Mouse (Mus musculus) kidney, embryonic 16.5 days (tissue): Measurements from ENCODE around the gene Lifr. TPM values are rescaled to one million over a fixed set of nuclear protein-coding genes. Genes with fewer than 3 reads are reported as not detected.

Experiments
- ATAC-seq: fragments of 200-750 bp; cut with Nextera tagmentation; 2 replicates; pipeline ENCODE4 v1.8.0; 2017; ENCODE audit warnings: moderate TSS enrichment; ENCODE audit not compliant: low FRiP score, low TSS enrichment
- H3K27ac ChIP-seq: fragments of 300-500 bp; sonication (generic); 2 replicates; pipeline ENCODE4 v1.5.1; 2014; ENCODE audit warnings: low read length
- H3K27me3 ChIP-seq: fragments of 300-500 bp; sonication (generic); 2 replicates; pipeline ENCODE4 v1.6.1; 2014; ENCODE audit warnings: low read length, control low read depth, mixed read lengths; ENCODE audit not compliant: insufficient read depth
- H3K36me3 ChIP-seq: fragments of 300-500 bp; sonication (generic); 2 replicates; pipeline ENCODE4 v1.6.1; 2014; ENCODE audit warnings: low read length, control low read depth, mixed read lengths; ENCODE audit not compliant: insufficient read depth
- H3K4me1 ChIP-seq: fragments of 300-500 bp; sonication (generic); 2 replicates; pipeline ENCODE4 v1.6.1; 2014; ENCODE audit warnings: low read length, control low read depth, mixed read lengths; ENCODE audit not compliant: insufficient read depth
- H3K4me2 ChIP-seq: fragments of 300-500 bp; sonication (generic); replicated peaks from 2 replicates; pipeline ENCODE4 v1.6.1; 2014; ENCODE audit warnings: low read depth, low read length
- H3K4me3 ChIP-seq: fragments of 300-500 bp; sonication (generic); 2 replicates; pipeline ENCODE4 v1.5.1; 2014; ENCODE audit warnings: mild to moderate bottlenecking, low read length
- H3K9ac ChIP-seq: fragments of 300-500 bp; sonication (generic); replicated peaks from 2 replicates; pipeline ENCODE4 v1.6.1; 2014; ENCODE audit warnings: low read length
- H3K9me3 ChIP-seq: fragments of 300-500 bp; sonication (generic); 2 replicates; pipeline ENCODE4 v1.6.1; 2016; ENCODE audit warnings: low read length, control low read depth
- WGBS: fragments of 180-500 bp; shearing (Covaris S2); extraction: QIAGEN DNeasy Blood & Tissue Kit; methylation state at CpG from one replicate; pipeline ENCODE4 v1.1.7; 2014; 5-methylcytosine and 5-hydroxymethylcytosine counted together
- polyA plus RNA-seq: library from polyadenylated mRNA; unstranded; fragments of >200 nt; fragmentation: Nextera tagmentation; extraction: Ambion mirVana; gene quantifications from 2 replicates; pipeline ENCODE4 v1.2.1, GENCODE M21; 2015

Lifr gene
- polyA plus RNA-seq, 1 experiment from 2014 or later = 23.7 TPM

DNA sequence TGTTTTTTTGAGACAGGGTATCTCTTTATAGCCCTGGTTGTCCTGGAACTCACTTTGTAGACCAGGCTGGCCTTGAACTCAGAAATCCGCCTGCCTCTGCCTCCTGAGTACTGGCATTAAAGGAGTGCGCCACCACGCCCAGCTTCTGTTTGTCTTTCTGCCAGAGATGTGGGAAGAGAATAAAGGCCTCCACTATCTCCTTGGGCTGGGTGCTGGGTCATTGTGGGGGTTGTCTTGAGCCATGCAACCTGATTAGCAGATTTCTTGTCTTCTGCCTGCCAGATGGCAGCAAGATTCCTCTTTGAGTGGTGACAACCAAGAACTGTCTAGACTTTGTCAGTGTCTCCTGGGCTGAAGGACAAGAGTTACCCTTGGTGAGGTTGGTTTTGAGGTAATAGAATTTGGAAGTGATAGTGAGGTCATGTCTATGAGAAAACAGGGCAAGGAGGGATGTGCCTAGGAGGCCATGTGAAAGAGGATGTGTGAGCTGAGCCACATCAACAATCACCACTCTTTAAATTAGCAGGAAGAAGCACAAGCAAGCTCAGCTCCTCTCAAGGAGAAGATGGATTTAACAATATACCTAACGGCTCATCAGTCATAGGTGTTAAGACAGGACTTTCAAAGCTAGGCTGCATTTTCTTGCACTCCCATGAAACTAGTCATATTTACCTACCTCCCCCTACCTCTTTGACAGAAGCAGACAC, 10.6 kb upstream of the Lifr start:
- Histone ChIP-seq H3K27me3 (no peaks in the 10 kb centered on the region), H3K9ac (no peak overlapping the region), H3K4me1 (0 out of 2 replicates have a peak, but pooled peaks cover 8% of the 10 kb centered on the region), H3K9me3 (no peaks in the 10 kb centered on the region), H3K27ac (no peak overlapping the region), H3K36me3 (no peaks in the 10 kb centered on the region), H3K4me2 (no peak overlapping the region), H3K4me3 (no peak overlapping the region)
- 96% methylated on average over 4 of the region's 4 CpGs for WGBS
- no peak for ATAC-seq

DNA sequence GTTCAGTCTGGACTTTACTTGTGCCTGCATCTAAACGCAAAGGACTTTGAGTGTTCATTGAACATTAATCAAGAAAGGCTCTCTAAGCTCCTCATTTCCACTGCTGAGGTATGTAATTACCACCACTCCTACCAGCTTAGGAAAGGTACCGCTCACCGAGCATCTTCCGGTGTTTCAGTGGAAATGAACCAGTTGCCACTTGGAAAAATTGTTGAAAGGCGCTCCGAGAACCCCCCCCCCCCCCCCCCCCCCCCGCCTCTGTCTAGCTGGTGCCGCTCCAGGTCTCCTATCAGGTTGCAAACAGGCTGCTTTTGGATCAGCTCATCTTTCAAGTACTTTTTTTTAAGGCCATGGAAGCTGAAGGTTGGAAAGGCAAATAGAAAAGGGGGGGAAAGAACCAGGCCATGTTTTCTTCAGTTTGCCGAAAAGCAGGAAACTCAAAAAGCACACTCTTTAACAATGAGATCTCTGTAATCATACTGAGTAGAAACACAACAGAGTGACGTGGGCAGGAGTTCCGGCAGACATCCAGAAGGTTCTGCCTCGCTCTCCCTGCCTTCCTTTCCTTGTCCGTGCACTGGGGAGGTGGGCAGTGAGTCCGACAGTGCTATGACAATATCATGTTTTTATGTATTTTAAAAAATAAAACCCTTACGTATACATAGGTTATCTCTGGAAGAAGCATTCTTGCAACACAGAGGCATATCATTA, 9.3 kb upstream of the Lifr start:
- peaks cover 8% of the 10 kb centered on the region; the same call in 1 of the 2 replicates for H3K4me1 ChIP-seq
- H3K27me3 ChIP-seq = no peaks in the 10 kb centered on the region
- no peak overlapping the region for H3K4me2 ChIP-seq
- peak; percentile 66; the same call in 1 of the 2 replicates for ATAC-seq
- 39% methylated on average over 15 of the region's 15 CpGs for WGBS
- no peak overlapping the region for H3K9ac ChIP-seq
- H3K27ac ChIP-seq = no peak overlapping the region
- H3K4me3 ChIP-seq = no peak overlapping the region
- H3K9me3 ChIP-seq = no peaks in the 10 kb centered on the region
- no peaks in the 10 kb centered on the region for H3K36me3 ChIP-seq

DNA sequence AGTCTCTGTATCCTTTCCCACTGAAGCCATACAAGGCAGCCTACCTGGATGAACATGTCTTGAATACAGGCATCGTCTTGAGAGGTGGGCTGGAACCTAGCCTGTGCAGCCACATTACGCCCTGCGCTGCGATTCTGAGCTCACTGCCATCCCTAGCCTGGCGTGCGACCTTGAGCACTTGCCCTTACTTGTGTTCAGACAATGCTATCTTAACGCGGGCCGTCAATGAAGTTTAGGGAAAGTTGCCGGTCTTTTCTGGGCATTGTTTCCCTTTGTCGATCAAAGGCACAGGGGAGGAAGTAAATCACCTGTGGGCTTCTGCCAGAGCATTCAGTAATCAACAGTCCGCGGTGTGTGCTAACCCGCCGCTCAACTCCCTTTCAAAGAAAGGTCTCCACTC, 8.6 kb upstream of the Lifr start:
- Histone ChIP-seq H3K27ac (no peak overlapping the region), H3K4me3 (no peak overlapping the region), H3K27me3 (no peaks in the 10 kb centered on the region), H3K4me1 (peaks cover 8% of the 10 kb centered on the region; the same call in 1 of the 2 replicates), H3K9ac (no peak overlapping the region), H3K9me3 (no peaks in the 10 kb centered on the region), H3K4me2 (peak overlapping the region; percentile 30; the same call in 1 of the 2 replicates), H3K36me3 (no peaks in the 10 kb centered on the region)
- 23% methylated on average over 15 of the region's 15 CpGs for WGBS
- ATAC-seq = peak; percentile 64

DNA sequence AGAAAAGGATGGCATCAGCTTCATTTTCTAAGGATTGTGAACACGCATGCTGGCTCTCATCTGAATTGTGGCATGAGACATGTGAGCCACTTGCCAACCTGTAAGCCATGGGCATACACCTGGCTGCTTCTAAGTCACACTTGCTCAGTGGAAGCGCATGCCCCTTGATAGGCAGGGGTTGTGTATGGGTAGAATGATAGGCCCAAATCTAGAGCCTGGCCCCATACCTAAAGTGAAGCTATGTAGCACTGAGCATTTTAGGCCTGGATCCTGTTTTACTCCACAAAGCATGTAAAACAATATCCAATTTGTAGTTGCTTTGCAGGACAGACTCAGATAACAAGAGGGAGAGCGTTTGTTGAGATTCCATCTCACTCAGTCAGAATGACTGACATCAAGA, 7.5 kb upstream of the Lifr start:
- Histone ChIP-seq H3K36me3 (no peaks in the 10 kb centered on the region), H3K4me3 (no peak overlapping the region), H3K27ac (no peak overlapping the region), H3K9me3 (no peaks in the 10 kb centered on the region), H3K4me1 (peaks cover 8% of the 10 kb centered on the region; the same call in 1 of the 2 replicates), H3K27me3 (no peaks in the 10 kb centered on the region), H3K4me2 (no peak overlapping the region), H3K9ac (no peak overlapping the region)
- WGBS = 87% methylated on average over 3 of the region's 3 CpGs
- ATAC-seq = no peak

- WGBS = 36% methylated on average over 8 of the region's 8 CpGs
- H3K9me3 ChIP-seq = no peaks in the 10 kb centered on the region
- H3K36me3 ChIP-seq = no peaks in the 10 kb centered on the region
- H3K4me2 ChIP-seq = no peak overlapping the region
- H3K27me3 ChIP-seq = no peaks in the 10 kb centered on the region
- H3K4me3 ChIP-seq = no peak overlapping the region
- no peak for ATAC-seq
- H3K4me1 ChIP-seq = peaks cover 18% of the 10 kb centered on the region
- no peak overlapping the region for H3K9ac ChIP-seq
- no peak overlapping the region for H3K27ac ChIP-seq
Measured at GRCm38 (mm10) chr15:7084780-7085497, 5.5 kb upstream of the Lifr start.

- no peak for ATAC-seq
- 58% methylated on average over 2 of the region's 2 CpGs for WGBS
- Histone ChIP-seq H3K27ac (no peak overlapping the region), H3K36me3 (no peaks in the 10 kb centered on the region), H3K4me1 (peaks cover 19% of the 10 kb centered on the region), H3K4me3 (no peak overlapping the region), H3K9me3 (no peaks in the 10 kb centered on the region), H3K9ac (no peak overlapping the region), H3K4me2 (no peak overlapping the region), H3K27me3 (no peaks in the 10 kb centered on the region)
Measured at GRCm38 (mm10) chr15:7088691-7089090, 1.7 kb upstream of the Lifr start.

DNA sequence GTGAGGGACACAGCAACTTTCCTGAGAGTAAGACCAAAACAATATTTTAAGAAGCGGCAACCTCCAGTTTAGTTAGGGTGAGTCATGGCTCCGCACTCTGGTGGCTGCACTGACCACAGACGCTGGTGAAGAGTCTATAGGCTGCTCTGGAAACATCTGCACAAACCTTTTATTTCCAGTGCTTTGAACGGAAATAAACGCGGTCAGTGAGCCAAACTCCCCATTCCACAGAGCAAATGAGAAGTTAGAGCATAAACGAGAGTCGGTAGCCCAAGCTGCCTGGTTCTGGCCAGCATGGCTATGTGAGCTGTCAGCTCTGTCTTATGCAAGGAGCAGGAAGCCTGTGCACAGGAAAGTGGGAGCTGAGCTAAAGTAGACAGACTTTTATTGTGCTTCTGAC, 1.9 kb downstream of the Lifr start:
- Histone ChIP-seq H3K9me3 (no peaks in the 10 kb centered on the region), H3K4me2 (peak overlapping the region; percentile 43), H3K27ac (no peak overlapping the region), H3K4me3 (no peak overlapping the region), H3K4me1 (peaks cover 19% of the 10 kb centered on the region), H3K9ac (no peak overlapping the region), H3K27me3 (no peaks in the 10 kb centered on the region), H3K36me3 (no peaks in the 10 kb centered on the region)
- ATAC-seq = no peak
- 25% methylated on average over 8 of the region's 8 CpGs for WGBS

- Histone ChIP-seq H3K9me3 (no peaks in the 10 kb centered on the region), H3K4me3 (no peak overlapping the region), H3K27ac (no peak overlapping the region), H3K36me3 (no peaks in the 10 kb centered on the region), H3K9ac (no peak overlapping the region), H3K4me2 (no peak overlapping the region), H3K27me3 (no peaks in the 10 kb centered on the region), H3K4me1 (no peaks in the 10 kb centered on the region)
- ATAC-seq = no peak
- 78% methylated on average over 1 of the region's 1 CpGs for WGBS
Measured at GRCm38 (mm10) chr15:7099406-7099805, 9.0 kb downstream of the Lifr start.

DNA sequence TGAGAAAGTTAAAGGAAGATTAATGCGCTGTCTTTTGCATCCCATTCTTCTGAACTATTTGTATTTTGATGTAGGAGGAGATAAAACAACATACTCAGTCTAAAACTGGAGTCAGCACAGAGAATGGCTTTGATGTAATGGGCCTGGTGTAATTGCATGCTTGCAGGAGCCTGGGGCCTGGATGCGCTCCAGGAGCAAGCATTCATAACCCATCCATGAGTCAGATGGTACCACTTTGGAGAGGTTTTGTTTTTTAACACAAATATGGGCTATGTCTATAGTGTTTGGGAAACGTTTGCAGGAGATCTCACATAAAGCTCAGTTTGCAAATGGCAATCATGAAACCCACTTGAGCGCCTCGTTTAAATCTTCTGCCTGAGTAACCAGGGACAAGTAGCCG, 9.8 kb downstream of the Lifr start:
- Histone ChIP-seq H3K4me3 (no peak overlapping the region), H3K9ac (no peak overlapping the region), H3K27me3 (no peaks in the 10 kb centered on the region), H3K4me1 (no peaks in the 10 kb centered on the region; the same call in 1 of the 2 replicates), H3K9me3 (no peaks in the 10 kb centered on the region), H3K4me2 (no peak overlapping the region), H3K27ac (no peak overlapping the region), H3K36me3 (no peaks in the 10 kb centered on the region)
- WGBS = 76% methylated on average over 6 of the region's 6 CpGs
- ATAC-seq = no peak
